Mouse (Mus musculus) B cell, adult 2 months (primary cell): ENCODE data around the gene Vmn1r39.
"Not testable (repeated sequence)": the region's sequence is repeated elsewhere in the genome, so short reads cannot be mapped to it uniquely, and the experiment has no call there.

Source experiments
- DNase-seq, 2 experiments: peaks; one replicate each; pipeline ENCODE4 v3.0.0; 2022

The Vmn1r39 gene

GRCm38 (mm10) chr6:66810509-66810908 is at the start of gene Vmn1r39:
Vmn1r39 (minus strand) TSS chr6:66810609.
- DNase-seq, result no peak

- no peak for DNase-seq
These were observed 49.0 kb upstream of the Vmn1r39 start for GRCm38 (mm10) chr6:66859391-66859790.

GRCm38 (mm10) chr6:66858356-66858755 is 47.9 kb upstream of the Vmn1r39 start:
- no peak for DNase-seq

- DNase-seq, result no peak
These were observed 45.8 kb upstream of the Vmn1r39 start for GRCm38 (mm10) chr6:66856236-66856635.

GRCm38 (mm10) chr6:66848936-66849335 is 38.5 kb upstream of the Vmn1r39 start:
- no peak for DNase-seq

- peak; percentile 19 to 21 for DNase-seq
These were observed 30.2 kb upstream of the Vmn1r39 start for GRCm38 (mm10) chr6:66840631-66841030.

GRCm38 (mm10) chr6:66836932-66837331 is 26.5 kb upstream of the Vmn1r39 start:
- DNase-seq, result no peak

- no peak for DNase-seq
These were observed 4.1 kb downstream of the Vmn1r39 start for GRCm38 (mm10) chr6:66806311-66806710.

- DNase-seq, result no peak
These were observed 4.7 kb downstream of the Vmn1r39 start for GRCm38 (mm10) chr6:66805713-66806112.

- DNase-seq, result not testable (repeated sequence)
These were observed 27.9 kb downstream of the Vmn1r39 start, which contains the start of gene Vmn1r38 for GRCm38 (mm10) chr6:66782527-66782926. Vmn1r38 (minus strand) TSS chr6:66782627.
